Mouse (Mus musculus): ENCODE results near the gene Xkr7. TPM values are rescaled to one million over a fixed set of nuclear protein-coding genes. Genes with fewer than 3 reads are reported as not detected.

The Xkr7 gene
- polyA plus RNA-seq, 1 experiment = 0.16 TPM

- TF ChIP-seq POLR2A (IDR thresholded peaks at IDR 0.05; ENCODE audit: control insufficient read depth, extremely low read depth, insufficient read depth, low read length, poor library complexity) = no peak
- TF ChIP-seq CTCF (IDR thresholded peaks at IDR 0.05; ENCODE audit: borderline replicate concordance, control insufficient read depth, extremely low read depth, insufficient read depth, low read length, poor library complexity) = no peak
Measured at GRCm38 (mm10) chr2:153015804-153016203, 15.8 kb upstream of the Xkr7 start.

GRCm38 (mm10) chr2:153016786-153017185, 14.9 kb upstream of the Xkr7 start:
- no peak for DNase-seq
- TF ChIP-seq POLR2A (IDR thresholded peaks at IDR 0.05; ENCODE audit: control insufficient read depth, extremely low read depth, insufficient read depth, low read length, poor library complexity) (no peak), CTCF (IDR thresholded peaks at IDR 0.05; ENCODE audit: borderline replicate concordance, control insufficient read depth, extremely low read depth, insufficient read depth, low read length, poor library complexity) (no peak)
- H3K27ac ChIP-seq (ENCODE audit: control insufficient read depth, insufficient read depth, low read length) = no peak overlapping the region
- peaks cover 5% of the 10 kb centered on the region for H3K4me1 ChIP-seq (replicated peaks; ENCODE audit: control insufficient read depth, insufficient read depth, low read length)
- H3K4me3 ChIP-seq (ENCODE audit: control insufficient read depth, insufficient read depth, low read length) = no peak overlapping the region
- no peaks in the 10 kb centered on the region for H3K36me3 ChIP-seq (ENCODE audit: control insufficient read depth, insufficient read depth, low read length)
- WGBS = 52% methylated on average over 5 of the region's 5 CpGs
- no peaks in the 10 kb centered on the region for H3K27me3 ChIP-seq (ENCODE audit: control insufficient read depth, insufficient read depth, low read length)

More at GRCm38 (mm10) chr2:153015804-153016203, 15.8 kb upstream of the Xkr7 start:
- Histone ChIP-seq H3K4me1 (replicated peaks; ENCODE audit: control insufficient read depth, insufficient read depth, low read length) (peaks cover 5% of the 10 kb centered on the region), H3K27me3 (ENCODE audit: control insufficient read depth, insufficient read depth, low read length) (no peaks in the 10 kb centered on the region), H3K4me3 (ENCODE audit: control insufficient read depth, insufficient read depth, low read length) (no peak overlapping the region), H3K36me3 (ENCODE audit: control insufficient read depth, insufficient read depth, low read length) (0 out of 2 replicates have a peak, but pooled peaks cover 5% of the 10 kb centered on the region), H3K27ac (ENCODE audit: control insufficient read depth, insufficient read depth, low read length) (no peak overlapping the region)
- DNase-seq = no peak
- WGBS = 59% methylated on average over 8 of the region's 8 CpGs

GRCm38 (mm10) chr2:153019355-153019754, 12.3 kb upstream of the Xkr7 start:
- DNase-seq = no peak
- H3K27ac ChIP-seq (ENCODE audit: control insufficient read depth, insufficient read depth, low read length) = no peak overlapping the region
- peaks cover 5% of the 10 kb centered on the region for H3K4me1 ChIP-seq (replicated peaks; ENCODE audit: control insufficient read depth, insufficient read depth, low read length)
- TF ChIP-seq POLR2A (IDR thresholded peaks at IDR 0.05; ENCODE audit: control insufficient read depth, extremely low read depth, insufficient read depth, low read length, poor library complexity) (no peak), CTCF (IDR thresholded peaks at IDR 0.05; ENCODE audit: borderline replicate concordance, control insufficient read depth, extremely low read depth, insufficient read depth, low read length, poor library complexity) (no peak)
- no peaks in the 10 kb centered on the region for H3K36me3 ChIP-seq (ENCODE audit: control insufficient read depth, insufficient read depth, low read length)
- 91% methylated on average over 3 of the region's 3 CpGs for WGBS
- H3K4me3 ChIP-seq (ENCODE audit: control insufficient read depth, insufficient read depth, low read length) = no peak overlapping the region
- H3K27me3 ChIP-seq (ENCODE audit: control insufficient read depth, insufficient read depth, low read length) = no peaks in the 10 kb centered on the region

- no peak overlapping the region for H3K4me3 ChIP-seq (ENCODE audit: control insufficient read depth, insufficient read depth, low read length)
- no peaks in the 10 kb centered on the region for H3K4me1 ChIP-seq (replicated peaks; ENCODE audit: control insufficient read depth, insufficient read depth, low read length)
- H3K27me3 ChIP-seq (ENCODE audit: control insufficient read depth, insufficient read depth, low read length) = no peaks in the 10 kb centered on the region
- no peak overlapping the region for H3K27ac ChIP-seq (ENCODE audit: control insufficient read depth, insufficient read depth, low read length)
- no peaks in the 10 kb centered on the region for H3K36me3 ChIP-seq (ENCODE audit: control insufficient read depth, insufficient read depth, low read length)
- no peak for DNase-seq
- TF ChIP-seq CTCF (IDR thresholded peaks at IDR 0.05; ENCODE audit: borderline replicate concordance, control insufficient read depth, extremely low read depth, insufficient read depth, low read length, poor library complexity) = no peak
- WGBS = 50% methylated on average over 3 of the region's 3 CpGs
Measured at GRCm38 (mm10) chr2:153021163-153021562, 10.5 kb upstream of the Xkr7 start.

GRCm38 (mm10) chr2:153022855-153023254, 8.8 kb upstream of the Xkr7 start:
- DNase-seq = no peak
- Histone ChIP-seq H3K27ac (ENCODE audit: control insufficient read depth, insufficient read depth, low read length) (no peak overlapping the region), H3K4me3 (ENCODE audit: control insufficient read depth, insufficient read depth, low read length) (no peak overlapping the region), H3K27me3 (ENCODE audit: control insufficient read depth, insufficient read depth, low read length) (no peaks in the 10 kb centered on the region), H3K36me3 (ENCODE audit: control insufficient read depth, insufficient read depth, low read length) (no peaks in the 10 kb centered on the region), H3K4me1 (replicated peaks; ENCODE audit: control insufficient read depth, insufficient read depth, low read length) (no peaks in the 10 kb centered on the region)
- no peak for TF ChIP-seq POLR2A (IDR thresholded peaks at IDR 0.05; ENCODE audit: control insufficient read depth, extremely low read depth, insufficient read depth, low read length, poor library complexity)
- TF ChIP-seq CTCF (IDR thresholded peaks at IDR 0.05; ENCODE audit: borderline replicate concordance, control insufficient read depth, extremely low read depth, insufficient read depth, low read length, poor library complexity) = no peak
- 63% methylated on average over 4 of the region's 4 CpGs for WGBS

GRCm38 (mm10) chr2:153026052-153026451, 5.6 kb upstream of the Xkr7 start:
- no peak for TF ChIP-seq CTCF (IDR thresholded peaks at IDR 0.05; ENCODE audit: borderline replicate concordance, control insufficient read depth, extremely low read depth, insufficient read depth, low read length, poor library complexity)

GRCm38 (mm10) chr2:153027501-153027900, 4.2 kb upstream of the Xkr7 start:
- peaks cover 6% of the 10 kb centered on the region for H3K4me1 ChIP-seq (replicated peaks; ENCODE audit: control insufficient read depth, insufficient read depth, low read length)
- H3K4me3 ChIP-seq (ENCODE audit: control insufficient read depth, insufficient read depth, low read length) = no peak overlapping the region
- no peaks in the 10 kb centered on the region for H3K36me3 ChIP-seq (ENCODE audit: control insufficient read depth, insufficient read depth, low read length)
- no peak overlapping the region for H3K27ac ChIP-seq (ENCODE audit: control insufficient read depth, insufficient read depth, low read length)
- peaks cover 7% of the 10 kb centered on the region; the same call in 1 of the 2 replicates for H3K27me3 ChIP-seq (ENCODE audit: control insufficient read depth, insufficient read depth, low read length)
- DNase-seq = no peak
- 64% methylated on average over 4 of the region's 4 CpGs for WGBS
- TF ChIP-seq CTCF (IDR thresholded peaks at IDR 0.05; ENCODE audit: borderline replicate concordance, control insufficient read depth, extremely low read depth, insufficient read depth, low read length, poor library complexity) = no peak
- no peak for TF ChIP-seq POLR2A (IDR thresholded peaks at IDR 0.05; ENCODE audit: control insufficient read depth, extremely low read depth, insufficient read depth, low read length, poor library complexity)

More at GRCm38 (mm10) chr2:153026052-153026451, 5.6 kb upstream of the Xkr7 start:
- H3K4me3 ChIP-seq (ENCODE audit: control insufficient read depth, insufficient read depth, low read length) = no peak overlapping the region
- DNase-seq = no peak
- 79% methylated on average over 7 of the region's 7 CpGs for WGBS
- H3K27me3 ChIP-seq (ENCODE audit: control insufficient read depth, insufficient read depth, low read length) = peaks cover 6% of the 10 kb centered on the region; the same call in 1 of the 2 replicates
- no peaks in the 10 kb centered on the region for H3K36me3 ChIP-seq (ENCODE audit: control insufficient read depth, insufficient read depth, low read length)
- no peaks in the 10 kb centered on the region for H3K4me1 ChIP-seq (replicated peaks; ENCODE audit: control insufficient read depth, insufficient read depth, low read length)
- no peak overlapping the region for H3K27ac ChIP-seq (ENCODE audit: control insufficient read depth, insufficient read depth, low read length)
